Mouse (Mus musculus) midbrain, embryonic 14.5 days (tissue): Measurements from ENCODE around the gene Keap1. TPM values are rescaled to one million over a fixed set of nuclear protein-coding genes. Genes with fewer than 3 reads are reported as not detected.
"Not testable (repeated sequence)": the region's sequence is repeated elsewhere in the genome, so short reads cannot be mapped to it uniquely, and the experiment has no call there.

Source experiments
- ATAC-seq: fragments of 200-750 bp; cut with Nextera tagmentation; 2 replicates; pipeline ENCODE4 v1.8.0; 2017; ENCODE audit warnings: moderate number of reproducible peaks, moderate library complexity; ENCODE audit not compliant: low FRiP score, low TSS enrichment
- DNase-seq: peaks from one replicate; pipeline ENCODE4 v3.0.0-alpha.2; 2015
- H3K27ac ChIP-seq: fragments of 300-500 bp; sonication (generic); replicated peaks from 2 replicates; pipeline ENCODE4 v1.5.1; 2014; ENCODE audit warnings: mild to moderate bottlenecking, low read depth, low read length, moderate library complexity
- H3K27me3 ChIP-seq: fragments of 300-500 bp; sonication (generic); 2 replicates; pipeline ENCODE4 v1.6.1; 2014; ENCODE audit warnings: low read length, control low read depth, mixed read lengths; ENCODE audit not compliant: control insufficient read depth, insufficient read depth
- H3K36me3 ChIP-seq: fragments of 300-500 bp; sonication (generic); 2 replicates; pipeline ENCODE4 v1.6.1; 2014; ENCODE audit warnings: low read length, control low read depth; ENCODE audit not compliant: control insufficient read depth, insufficient read depth
- H3K4me1 ChIP-seq: fragments of 300-500 bp; sonication (generic); 2 replicates; pipeline ENCODE4 v1.6.1; 2014; ENCODE audit warnings: mild to moderate bottlenecking, antibody characterized with exemption, low read length, control low read depth; ENCODE audit not compliant: control insufficient read depth, insufficient read depth
- H3K4me2 ChIP-seq: fragments of 300-500 bp; sonication (generic); 2 replicates; pipeline ENCODE4 v1.6.1; 2014; ENCODE audit warnings: mild to moderate bottlenecking, low read length, moderate library complexity
- H3K4me3 ChIP-seq: fragments of 300-500 bp; sonication (generic); replicated peaks from 2 replicates; pipeline ENCODE4 v1.5.1; 2014; ENCODE audit warnings: low read depth, low read length
- H3K9ac ChIP-seq: fragments of 300-500 bp; sonication (generic); replicated peaks from 2 replicates; pipeline ENCODE4 v1.6.1; 2014; ENCODE audit warnings: mild to moderate bottlenecking, low read length, moderate library complexity
- H3K9me3 ChIP-seq: fragments of 300-500 bp; sonication (generic); 2 replicates; pipeline ENCODE4 v1.6.1; 2016; ENCODE audit warnings: low read length, control low read depth, mixed read lengths; ENCODE audit not compliant: control insufficient read depth
- WGBS: fragments of 180-500 bp; shearing (Covaris S2); extraction: QIAGEN DNeasy Blood & Tissue Kit; methylation state at CpG from one replicate; pipeline ENCODE4 v1.1.7; 2014; 5-methylcytosine and 5-hydroxymethylcytosine counted together
- polyA plus RNA-seq: library from polyadenylated mRNA; unstranded; fragments of >200 nt; fragmentation: Nextera tagmentation; extraction: Ambion mirVana; gene quantifications from 2 replicates; pipeline ENCODE4 v1.2.1, GENCODE M21; 2014

The Keap1 gene
- polyA plus RNA-seq, 1 experiment from 2014 or later, result 40.3 TPM

DNA sequence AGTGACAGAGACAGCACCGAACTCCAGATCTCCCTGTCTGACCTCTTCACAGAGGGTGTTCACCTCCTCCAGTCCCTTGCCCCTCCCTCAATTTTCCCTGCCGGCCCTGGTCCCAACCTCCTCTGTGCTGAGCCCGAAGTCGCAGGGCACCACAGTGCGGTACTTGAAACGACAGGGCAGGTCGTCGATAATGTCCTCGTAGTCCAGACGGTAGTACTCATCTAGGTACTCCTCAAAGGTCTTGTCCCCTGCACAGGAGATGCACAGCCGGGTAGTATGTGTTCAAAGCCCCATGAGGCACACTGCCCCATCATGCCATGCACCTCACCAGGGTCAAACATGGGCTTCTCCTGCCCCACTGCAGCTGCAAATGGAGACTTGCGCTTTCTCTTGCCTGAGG, 36.6 kb upstream of the Keap1 start:
- H3K9ac ChIP-seq, result no peak overlapping the region
- no peaks in the 10 kb centered on the region for H3K4me1 ChIP-seq
- no peak for ATAC-seq
- H3K9me3 ChIP-seq, result no peaks in the 10 kb centered on the region
- H3K36me3 ChIP-seq, result peaks cover 97% of the 10 kb centered on the region
- H3K27ac ChIP-seq, result no peak overlapping the region
- H3K27me3 ChIP-seq, result no peaks in the 10 kb centered on the region
- H3K4me3 ChIP-seq, result no peak overlapping the region
- DNase-seq, result no peak
- WGBS, result 92% methylated on average over 12 of the region's 12 CpGs
- H3K4me2 ChIP-seq, result no peak overlapping the region

DNA sequence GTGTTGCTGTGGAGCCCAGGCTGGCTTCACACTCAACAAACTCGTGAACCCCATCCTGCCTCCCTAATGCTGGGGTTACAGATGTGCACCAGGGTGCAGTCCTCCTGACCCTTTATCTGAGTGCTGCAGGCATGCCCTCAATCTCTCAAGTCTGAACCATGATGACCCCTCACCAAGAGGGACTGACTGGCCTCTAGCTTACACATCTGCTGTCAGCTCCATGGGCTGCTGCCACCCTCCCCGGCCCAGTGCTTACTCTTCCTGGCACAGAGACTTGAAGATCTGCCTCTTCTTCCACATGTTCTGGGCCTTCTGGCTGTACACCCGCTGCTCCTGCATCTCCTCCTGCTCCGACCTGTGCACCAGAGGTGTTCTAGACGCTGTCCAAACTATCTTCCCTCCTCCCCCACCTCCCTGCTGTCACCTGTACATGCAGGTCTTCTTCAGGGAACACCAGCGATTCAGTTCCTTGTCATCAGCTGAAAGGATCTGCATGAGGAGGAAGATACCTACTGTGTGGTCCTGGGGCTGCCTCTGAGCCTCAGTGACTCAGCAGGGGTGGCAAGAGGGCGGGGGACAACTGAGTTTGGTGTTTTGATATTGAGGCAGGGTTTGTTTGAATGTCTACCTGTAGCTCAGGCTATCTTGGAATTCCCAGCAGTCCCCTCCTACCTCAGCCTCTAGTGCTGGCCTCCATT, 36.0 kb upstream of the Keap1 start:
- no peak overlapping the region for H3K27ac ChIP-seq
- no peaks in the 10 kb centered on the region for H3K4me1 ChIP-seq
- ATAC-seq (no peak), DNase-seq (no peak)
- H3K36me3 ChIP-seq, result peaks cover 99% of the 10 kb centered on the region
- H3K4me2 ChIP-seq, result no peak overlapping the region
- 85% methylated on average over 7 of the region's 7 CpGs for WGBS
- H3K27me3 ChIP-seq, result no peaks in the 10 kb centered on the region
- H3K9me3 ChIP-seq, result no peaks in the 10 kb centered on the region
- H3K4me3 ChIP-seq, result no peak overlapping the region
- no peak overlapping the region for H3K9ac ChIP-seq

DNA sequence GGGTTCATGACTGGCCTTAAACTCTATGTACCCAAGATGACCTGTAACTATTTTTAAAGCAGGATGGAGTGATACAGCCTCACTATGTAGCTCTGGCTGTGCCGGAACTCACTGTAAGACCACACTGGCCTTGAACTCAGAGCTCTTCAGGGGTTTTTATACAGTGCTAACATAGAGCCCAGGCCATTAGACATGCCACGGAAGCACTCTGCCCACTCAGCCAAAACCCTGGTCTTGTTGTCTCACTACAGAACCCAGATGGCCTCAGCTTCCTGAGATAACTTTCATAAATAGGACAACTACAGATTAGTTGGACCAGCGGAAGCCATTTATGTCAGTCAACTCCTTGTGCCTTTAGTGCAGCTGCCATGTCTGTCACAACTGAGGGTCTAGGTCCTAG, 35.2 kb upstream of the Keap1 start:
- Histone ChIP-seq H3K27ac (no peak overlapping the region), H3K27me3 (no peaks in the 10 kb centered on the region), H3K9ac (no peak overlapping the region), H3K4me3 (no peak overlapping the region), H3K36me3 (peaks cover 97% of the 10 kb centered on the region), H3K9me3 (no peaks in the 10 kb centered on the region), H3K4me2 (no peak overlapping the region), H3K4me1 (no peaks in the 10 kb centered on the region)
- DNase-seq, result no peak
- ATAC-seq, result no peak
- 97% methylated on average over 3 of the region's 3 CpGs for WGBS

DNA sequence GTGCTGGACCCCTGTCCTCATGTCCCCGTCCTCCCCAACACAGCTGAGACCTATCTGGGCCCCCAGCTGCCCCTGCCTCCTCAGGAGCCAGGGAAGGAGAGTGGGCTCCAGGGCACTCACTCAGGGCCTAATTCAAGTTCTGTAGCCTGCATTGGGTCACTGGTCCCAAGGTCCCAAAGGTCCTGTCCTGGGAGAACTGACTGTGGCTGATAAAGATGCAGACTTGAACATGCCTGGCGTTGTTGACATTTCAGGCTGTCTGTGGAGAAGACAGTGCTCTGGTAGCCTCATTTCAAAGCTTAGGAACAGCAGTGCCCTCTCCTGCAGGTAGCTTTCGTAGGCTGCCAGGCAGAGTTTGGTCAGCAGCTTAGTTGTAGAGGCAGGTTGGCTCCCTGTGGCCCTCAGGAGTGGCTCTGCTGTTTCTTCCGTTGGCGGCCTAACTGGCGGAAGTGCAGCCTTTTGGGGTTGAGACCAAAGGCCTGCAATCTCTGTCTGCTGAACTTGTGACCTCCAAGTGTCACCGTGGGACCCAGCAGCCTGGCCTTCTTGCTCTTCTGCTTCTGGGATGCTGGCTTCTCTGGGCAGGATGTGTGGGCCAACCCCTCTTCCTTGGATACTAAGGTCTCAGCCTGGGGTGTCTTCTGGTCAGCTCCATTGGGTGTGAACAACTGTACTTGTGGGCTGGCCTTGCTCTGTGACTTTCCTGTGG, 34.5 kb upstream of the Keap1 start:
- Histone ChIP-seq H3K4me2 (no peak overlapping the region), H3K9ac (no peak overlapping the region), H3K4me1 (no peaks in the 10 kb centered on the region), H3K4me3 (no peak overlapping the region), H3K9me3 (no peaks in the 10 kb centered on the region), H3K27ac (no peak overlapping the region), H3K36me3 (peaks cover 97% of the 10 kb centered on the region), H3K27me3 (no peaks in the 10 kb centered on the region)
- WGBS, result 87% methylated on average over 7 of the region's 7 CpGs
- ATAC-seq, result no peak
- no peak for DNase-seq

DNA sequence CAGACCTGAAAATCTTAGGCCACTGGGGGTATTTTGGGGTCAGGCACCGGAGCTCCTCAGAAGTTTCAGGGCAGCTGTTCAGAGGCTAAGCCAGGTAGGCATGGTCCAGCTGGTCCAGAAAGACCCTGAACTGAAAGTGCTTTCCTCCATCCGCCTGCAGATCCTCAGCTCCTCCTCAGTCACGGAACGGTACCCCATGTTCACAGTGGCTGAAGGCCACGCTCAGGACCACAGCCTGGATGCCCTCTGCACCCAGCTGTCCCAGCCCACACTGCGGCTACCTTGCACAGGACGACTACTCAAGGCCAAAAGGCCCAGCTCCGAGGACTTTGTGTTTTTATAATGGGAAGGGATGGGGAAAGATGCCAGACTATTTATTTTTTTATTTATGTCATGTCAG, 33.9 kb upstream of the Keap1 start:
- Histone ChIP-seq H3K27ac (no peak overlapping the region), H3K9me3 (no peaks in the 10 kb centered on the region), H3K4me2 (no peak overlapping the region), H3K36me3 (peaks cover 98% of the 10 kb centered on the region), H3K9ac (no peak overlapping the region), H3K4me1 (no peaks in the 10 kb centered on the region), H3K4me3 (no peak overlapping the region), H3K27me3 (no peaks in the 10 kb centered on the region)
- DNase-seq (no peak), ATAC-seq (no peak)
- 87% methylated on average over 8 of the region's 8 CpGs for WGBS

DNA sequence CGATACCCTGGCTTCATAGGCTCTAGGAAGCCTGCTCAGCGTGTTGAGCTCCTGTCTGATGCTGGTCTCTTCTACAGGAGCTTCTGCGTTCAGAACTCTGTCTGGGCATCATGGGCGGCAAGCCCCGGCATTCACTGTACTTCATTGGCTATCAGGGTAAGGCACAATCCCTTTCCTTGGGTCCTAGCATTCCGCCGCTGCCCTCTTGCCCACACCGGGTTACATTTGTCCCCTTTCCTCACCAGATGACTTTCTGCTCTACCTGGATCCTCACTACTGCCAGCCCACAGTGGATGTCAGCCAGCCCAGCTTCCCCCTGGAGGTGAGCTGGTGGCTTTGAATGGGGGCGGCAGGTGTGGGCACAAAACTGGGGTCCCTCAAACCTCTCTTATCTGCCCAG, 33.2 kb upstream of the Keap1 start:
- Histone ChIP-seq H3K27ac (no peak overlapping the region), H3K9me3 (no peaks in the 10 kb centered on the region), H3K27me3 (no peaks in the 10 kb centered on the region), H3K9ac (no peak overlapping the region), H3K36me3 (peaks cover 96% of the 10 kb centered on the region), H3K4me3 (no peak overlapping the region), H3K4me2 (no peak overlapping the region), H3K4me1 (no peaks in the 10 kb centered on the region)
- ATAC-seq (no peak), DNase-seq (no peak)
- WGBS, result 94% methylated on average over 9 of the region's 9 CpGs

DNA sequence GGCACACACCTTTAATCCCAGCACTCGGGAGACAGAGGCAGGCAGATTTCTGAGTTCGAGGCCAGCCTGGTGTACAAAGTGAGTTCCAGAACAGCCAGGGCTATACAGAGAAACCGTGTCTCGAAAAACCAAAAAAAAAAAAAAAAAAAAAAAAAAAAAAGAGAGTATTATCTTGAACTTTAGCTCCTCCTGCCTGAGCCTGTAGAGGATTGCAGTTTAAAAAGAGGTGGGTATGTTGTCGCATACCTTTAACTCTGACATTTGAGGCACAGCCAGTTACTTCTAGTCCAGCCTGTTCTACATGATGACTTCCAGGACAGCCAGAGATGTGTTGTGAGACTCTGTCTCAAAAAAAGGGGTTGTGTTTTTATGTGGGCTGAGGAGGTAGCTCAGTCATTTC, 30.4 kb upstream of the Keap1 start:
- Histone ChIP-seq H3K36me3 (peaks cover 73% of the 10 kb centered on the region), H3K4me1 (peaks cover 13% of the 10 kb centered on the region)
- H3K27ac ChIP-seq, H3K4me3 ChIP-seq, H3K9me3 ChIP-seq, DNase-seq, H3K9ac ChIP-seq, ATAC-seq, H3K4me2 ChIP-seq, H3K27me3 ChIP-seq: not testable (repeated sequence)
- WGBS, result 89% methylated on average over 5 of the region's 5 CpGs

DNA sequence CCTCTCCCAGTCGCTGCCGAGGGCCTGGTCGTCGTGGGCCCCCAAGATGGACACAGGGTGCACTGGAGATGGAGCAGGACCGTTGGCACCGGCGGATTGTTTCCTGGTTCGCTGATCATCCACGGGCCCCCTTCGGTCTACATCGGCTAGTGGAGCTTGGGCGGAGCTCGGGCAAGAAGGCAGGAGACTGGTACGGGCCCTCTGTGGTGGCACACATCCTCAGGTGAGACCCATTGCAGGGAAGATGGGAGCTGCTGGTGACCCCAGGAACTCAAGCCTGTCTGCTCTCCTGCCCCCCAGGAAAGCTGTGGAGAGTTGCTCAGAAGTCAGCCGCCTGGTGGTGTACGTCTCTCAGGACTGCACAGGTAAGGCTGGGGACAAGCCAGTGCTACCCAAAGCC, 29.1 kb upstream of the Keap1 start:
- 94% methylated on average over 16 of the region's 16 CpGs for WGBS
- H3K27ac ChIP-seq, result no peak overlapping the region
- DNase-seq (no peak), ATAC-seq (no peak)
- peaks cover 61% of the 10 kb centered on the region for H3K36me3 ChIP-seq
- H3K4me1 ChIP-seq, result peaks cover 16% of the 10 kb centered on the region
- no peak overlapping the region for H3K4me2 ChIP-seq
- no peaks in the 10 kb centered on the region for H3K9me3 ChIP-seq
- no peak overlapping the region for H3K4me3 ChIP-seq
- H3K27me3 ChIP-seq, result no peaks in the 10 kb centered on the region
- H3K9ac ChIP-seq, result no peak overlapping the region

DNA sequence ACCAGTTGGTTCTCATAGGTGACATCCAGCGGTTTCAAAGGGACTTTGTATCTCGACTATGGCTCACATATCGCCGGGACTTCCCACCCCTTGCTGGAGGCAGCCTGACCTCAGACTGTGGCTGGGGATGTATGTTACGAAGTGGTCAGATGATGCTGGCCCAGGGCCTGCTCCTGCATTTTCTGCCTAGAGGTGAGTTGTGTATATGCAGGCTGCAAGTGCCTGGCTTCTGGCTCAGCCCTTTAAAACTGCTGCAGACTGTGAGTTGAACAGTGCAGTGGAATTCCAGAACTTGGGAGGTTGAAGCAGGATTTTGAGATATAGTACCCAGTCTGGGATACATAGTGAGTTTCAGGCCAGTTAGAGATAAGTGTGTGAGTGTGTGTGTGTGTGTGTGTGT, 27.7 kb upstream of the Keap1 start:
- WGBS, result 96% methylated on average over 5 of the region's 5 CpGs
- Histone ChIP-seq H3K4me1 (peaks cover 16% of the 10 kb centered on the region), H3K4me2 (peak overlapping the region; percentile 70), H3K9ac (0 out of 2 replicates have a peak overlapping the region, but pooled peaks have one; percentile 20), H3K9me3 (no peaks in the 10 kb centered on the region), H3K36me3 (peaks cover 46% of the 10 kb centered on the region), H3K27ac (no peak overlapping the region), H3K27me3 (no peaks in the 10 kb centered on the region), H3K4me3 (no peak overlapping the region)
- ATAC-seq (no peak), DNase-seq (no peak)
